Mouse (Mus musculus) heart, embryonic 11.5 days (tissue): ENCODE results near the gene Gna12. TPM values are rescaled to one million over a fixed set of nuclear protein-coding genes. Genes with fewer than 3 reads are reported as not detected.

Experiments used
- ATAC-seq: fragments of 200-750 bp; cut with Nextera tagmentation; replicated peaks from 2 replicates; pipeline ENCODE4 v1.8.0; 2017; ENCODE audit warnings: moderate library complexity; ENCODE audit not compliant: insufficient number of reproducible peaks, low FRiP score, low TSS enrichment
- H3K27ac ChIP-seq: fragments of 300-500 bp; sonication (generic); 2 replicates; pipeline ENCODE4 v1.5.1; 2014; ENCODE audit warnings: mild to moderate bottlenecking, low read depth, low read length
- H3K27me3 ChIP-seq: fragments of 300-500 bp; sonication (generic); 2 replicates; pipeline ENCODE4 v1.6.1; 2014; ENCODE audit warnings: mild to moderate bottlenecking, low read length, mixed read lengths; ENCODE audit not compliant: control insufficient read depth, insufficient read depth
- H3K36me3 ChIP-seq: fragments of 300-500 bp; sonication (generic); 2 replicates; pipeline ENCODE4 v1.6.1; 2014; ENCODE audit warnings: mild to moderate bottlenecking, low read length, moderate library complexity, mixed read lengths; ENCODE audit not compliant: control insufficient read depth, insufficient read depth
- H3K4me1 ChIP-seq: fragments of 300-500 bp; sonication (generic); 2 replicates; pipeline ENCODE4 v1.6.1; 2014; ENCODE audit warnings: low read length; ENCODE audit not compliant: control insufficient read depth, insufficient read depth
- H3K4me2 ChIP-seq: fragments of 300-500 bp; sonication (generic); 2 replicates; pipeline ENCODE4 v1.6.1; 2014; ENCODE audit warnings: mild to moderate bottlenecking, moderate library complexity
- H3K4me3 ChIP-seq: fragments of 300-500 bp; sonication (generic); 2 replicates; pipeline ENCODE4 v1.5.1; 2014; ENCODE audit warnings: low read depth, low read length
- H3K9ac ChIP-seq: fragments of 300-500 bp; sonication (generic); 2 replicates; pipeline ENCODE4 v1.6.1; 2014; ENCODE audit warnings: mild to moderate bottlenecking, low read depth, low read length, moderate library complexity
- H3K9me3 ChIP-seq: fragments of 300-500 bp; sonication (generic); replicated peaks from 2 replicates; pipeline ENCODE4 v1.6.1; 2016; ENCODE audit warnings: low read length; ENCODE audit not compliant: control insufficient read depth
- WGBS: fragments of 180-500 bp; shearing (Covaris S2); extraction: QIAGEN DNeasy Blood & Tissue Kit; methylation state at CpG from one replicate; pipeline ENCODE4 v1.1.7; 2014; ENCODE audit not compliant: insufficient replicate concordance; 5-methylcytosine and 5-hydroxymethylcytosine counted together
- polyA plus RNA-seq: library from polyadenylated mRNA; unstranded; fragments of >200 nt; fragmentation: Nextera tagmentation; extraction: Ambion mirVana; gene quantifications from 2 replicates; pipeline ENCODE4 v1.2.1, GENCODE M21; 2014

Gene Gna12
- polyA plus RNA-seq, 1 experiment from 2014 or later: 33.1 TPM

- Histone ChIP-seq H3K4me2 (no peak within 1 kb of the TSS), H3K36me3 (no peaks in the 10 kb centered on the region), H3K27me3 (no peaks in the 10 kb centered on the region), H3K4me1 (no peaks in the 10 kb centered on the region), H3K4me3 (no peak within 1 kb of the TSS), H3K9ac (no peak within 1 kb of the TSS), H3K27ac (no peak within 1 kb of the TSS), H3K9me3 (no peaks in the 10 kb centered on the region)
- ATAC-seq: no peak
- WGBS: 78% methylated on average over 13 of the region's 13 CpGs
Observed at GRCm38 (mm10) chr5:140723822-140724221, 106.4 kb downstream of the Gna12 start, which contains the start of gene Amz1. TSS of gene Amz1 (plus strand) at chr5:140724127.

GRCm38 (mm10) chr5:140722121-140722520, 108.1 kb downstream of the Gna12 start:
- ATAC-seq: no peak
- Histone ChIP-seq H3K4me3 (no peak overlapping the region), H3K27ac (no peak overlapping the region), H3K27me3 (no peaks in the 10 kb centered on the region), H3K36me3 (peaks cover 15% of the 10 kb centered on the region), H3K4me2 (no peak overlapping the region), H3K9me3 (no peaks in the 10 kb centered on the region), H3K4me1 (no peaks in the 10 kb centered on the region), H3K9ac (no peak overlapping the region)
- WGBS: 78% methylated on average over 3 of the region's 3 CpGs

DNA sequence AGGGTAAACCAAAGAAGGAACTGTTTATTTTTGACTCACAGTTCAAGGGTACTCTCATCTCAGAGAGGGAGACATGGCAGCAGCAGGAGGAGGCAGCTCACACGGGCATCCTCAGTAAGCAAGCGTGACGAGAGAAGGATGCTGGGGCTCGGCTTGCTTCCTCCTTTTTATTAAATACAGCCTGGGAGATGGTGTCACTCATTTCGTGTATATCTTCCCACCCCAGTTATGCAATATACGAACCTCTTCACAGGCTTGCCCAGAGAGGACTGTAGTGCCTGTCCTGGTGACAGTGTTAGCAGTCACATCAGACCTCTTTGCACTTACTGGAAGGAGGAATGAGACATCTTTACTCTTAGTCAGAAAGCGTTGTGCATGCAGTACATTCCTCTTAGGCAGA, 109.5 kb downstream of the Gna12 start:
- H3K4me3 ChIP-seq: no peak overlapping the region
- no peak overlapping the region for H3K27ac ChIP-seq
- no peaks in the 10 kb centered on the region for H3K9me3 ChIP-seq
- H3K36me3 ChIP-seq: peaks cover 22% of the 10 kb centered on the region
- H3K4me2 ChIP-seq: no peak overlapping the region
- WGBS: 71% methylated on average over 7 of the region's 7 CpGs
- ATAC-seq: no peak
- no peak overlapping the region for H3K9ac ChIP-seq
- no peaks in the 10 kb centered on the region for H3K27me3 ChIP-seq
- H3K4me1 ChIP-seq: no peaks in the 10 kb centered on the region

GRCm38 (mm10) chr5:140711040-140711439, 119.2 kb downstream of the Gna12 start:
- H3K36me3 ChIP-seq: peaks cover 36% of the 10 kb centered on the region
- no peak for ATAC-seq

DNA sequence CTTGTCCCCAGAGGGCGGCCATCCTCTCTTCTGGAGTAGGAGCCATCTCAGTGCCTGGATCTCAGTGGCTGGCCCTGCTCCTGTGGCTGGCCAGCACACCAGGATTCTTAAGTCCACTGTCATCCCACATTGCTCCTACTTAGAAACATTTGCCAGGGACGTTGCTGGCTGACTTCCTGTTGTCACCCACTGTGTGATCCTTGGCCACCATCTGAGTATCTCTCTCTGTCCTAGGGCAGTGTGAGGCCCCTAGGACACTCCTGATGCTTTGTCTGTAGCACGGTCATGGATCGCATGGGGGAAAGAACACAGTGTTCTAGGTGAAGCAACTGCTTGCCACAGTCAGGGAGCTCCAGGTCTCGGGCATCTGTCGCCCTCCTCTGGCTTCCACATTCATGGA, 119.9 kb downstream of the Gna12 start:
- Histone ChIP-seq H3K27ac (no peak overlapping the region), H3K36me3 (peaks cover 34% of the 10 kb centered on the region), H3K9me3 (no peaks in the 10 kb centered on the region), H3K9ac (no peak overlapping the region), H3K4me1 (peaks cover 8% of the 10 kb centered on the region), H3K27me3 (no peaks in the 10 kb centered on the region), H3K4me2 (no peak overlapping the region), H3K4me3 (no peak overlapping the region)
- no peak for ATAC-seq
- WGBS: 87% methylated on average over 6 of the region's 6 CpGs

More at GRCm38 (mm10) chr5:140711040-140711439, 119.2 kb downstream of the Gna12 start:
- Histone ChIP-seq H3K4me1 (peaks cover 1% of the 10 kb centered on the region), H3K27me3 (no peaks in the 10 kb centered on the region), H3K9ac (no peak overlapping the region), H3K4me3 (no peak overlapping the region), H3K9me3 (no peaks in the 10 kb centered on the region), H3K4me2 (no peak overlapping the region), H3K27ac (no peak overlapping the region)
- 75% methylated on average over 5 of the region's 5 CpGs for WGBS

Other genes starting within 250 kb of the Gna12 start
- gene Lfng, start 223.1 kb downstream of the Gna12 start, polyA plus RNA-seq: 2.8 and 3.3 TPM in 2 replicates
- 26.7 and 28.8 TPM in 2 replicates for gene Ttyh3, start 181.4 kb downstream of the Gna12 start, polyA plus RNA-seq
- gene Iqce, start 128.1 kb downstream of the Gna12 start, polyA plus RNA-seq: 8.1 and 10.7 TPM in 2 replicates
- 9.0 and 9.8 TPM in 2 replicates for gene Brat1, start 125.4 kb downstream of the Gna12 start, polyA plus RNA-seq
- 0.21 and 0.69 TPM in 2 replicates for gene Amz1, start 106.3 kb downstream of the Gna12 start, polyA plus RNA-seq
- gene Card11, start 170.2 kb upstream of the Gna12 start, polyA plus RNA-seq: 0.06 and 0.08 TPM in 2 replicates